Mouse (Mus musculus) forelimb bud, embryonic 11.5 days (tissue): ENCODE measurements at regions not wholly inside any gene's neighbourhood (a gene's known extent, or its start where the extent isn't known, plus 50 kb on each side); places are given as distances from the start of the nearest gene placed in this dataset.

Experiments used
- DNase-seq: peaks from one replicate; pipeline ENCODE4 v3.0.0-alpha.2; 2012; ENCODE audit warnings: low read depth, low spot score

GRCm38 (mm10) chr3:131698070-131698750 is 133.6 kb downstream of the Papss1 start:
- no peak for DNase-seq

- DNase-seq = peak; percentile 29
These were observed 138.6 kb downstream of the Papss1 start for GRCm38 (mm10) chr3:131703134-131703533.

GRCm38 (mm10) chr3:131713532-131713931 is 149.0 kb downstream of the Papss1 start:
- no peak for DNase-seq

- no peak for DNase-seq
These were observed 154.2 kb downstream of the Papss1 start for GRCm38 (mm10) chr3:131718761-131719160.

GRCm38 (mm10) chr3:131728618-131729017 is 164.1 kb downstream of the Papss1 start:
- DNase-seq = no peak

GRCm38 (mm10) chr3:131734226-131734625 is 169.7 kb downstream of the Papss1 start:
- DNase-seq = no peak

- no peak for DNase-seq
These were observed 172.9 kb downstream of the Papss1 start for GRCm38 (mm10) chr3:131737461-131737860.

- DNase-seq = peak; percentile 78
These were observed 173.5 kb downstream of the Papss1 start for GRCm38 (mm10) chr3:131737953-131738598.

- DNase-seq = no peak
These were observed 191.0 kb downstream of the Papss1 start for GRCm38 (mm10) chr3:131755537-131755936.

GRCm38 (mm10) chr3:131756126-131756525 is 191.6 kb downstream of the Papss1 start:
- no peak for DNase-seq

- DNase-seq = no peak
These were observed 205.4 kb downstream of the Papss1 start for GRCm38 (mm10) chr3:131769976-131770375.

- no peak for DNase-seq
These were observed 205.9 kb downstream of the Papss1 start for GRCm38 (mm10) chr3:131770486-131770885.

GRCm38 (mm10) chr3:131771863-131772546 is 207.4 kb downstream of the Papss1 start:
- no peak for DNase-seq

- no peak for DNase-seq
These were observed 208.0 kb downstream of the Papss1 start for GRCm38 (mm10) chr3:131772593-131772992.

GRCm38 (mm10) chr3:131775431-131775830 is 210.9 kb downstream of the Papss1 start:
- no peak for DNase-seq

- DNase-seq = no peak
These were observed 212.1 kb downstream of the Papss1 start for GRCm38 (mm10) chr3:131776650-131777049.

GRCm38 (mm10) chr3:131779803-131780202 is 215.2 kb downstream of the Papss1 start:
- no peak for DNase-seq

GRCm38 (mm10) chr3:131785524-131785923 is 221.0 kb downstream of the Papss1 start:
- no peak for DNase-seq

- no peak for DNase-seq
These were observed 223.8 kb downstream of the Papss1 start for GRCm38 (mm10) chr3:131788321-131788720.

- no peak for DNase-seq
These were observed 224.6 kb downstream of the Papss1 start for GRCm38 (mm10) chr3:131789177-131789576.

GRCm38 (mm10) chr3:131794056-131794455 is 229.5 kb downstream of the Papss1 start:
- no peak for DNase-seq

GRCm38 (mm10) chr3:131795108-131796005 is 230.8 kb downstream of the Papss1 start:
- peak; percentile 66 for DNase-seq
